Mouse (Mus musculus) cerebellum, postnatal 10 days (tissue): ENCODE results near the gene Ncf1.

Experiments used
- DNase-seq, 2 experiments: peaks; one replicate each; pipeline ENCODE4 v3.0.0; 2021; ENCODE audit warnings: mixed read lengths in 2 of 2

The Ncf1 gene

GRCm38 (mm10) chr5:134206721-134207120 is 22.7 kb downstream of the Ncf1 start:
- no peak for DNase-seq

DNA sequence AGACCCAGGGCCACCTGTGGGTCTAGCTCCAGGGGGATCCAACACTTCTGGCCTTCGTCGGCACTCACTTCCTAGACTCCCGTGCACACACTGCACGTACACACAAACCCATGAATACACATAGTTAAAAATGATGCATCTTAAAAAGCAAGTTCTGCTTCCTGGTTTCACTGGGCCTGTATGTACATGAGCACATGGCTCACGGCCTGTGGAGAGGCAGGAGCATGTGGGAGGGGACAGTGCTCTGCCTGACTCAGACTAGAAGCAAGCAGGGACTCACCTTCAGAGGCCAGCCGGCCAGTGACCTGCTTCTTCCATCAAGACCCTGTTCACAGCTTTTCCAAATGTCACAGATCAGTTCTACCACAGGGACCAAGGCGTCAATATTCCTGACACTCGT is 35.8 kb downstream of the Ncf1 start:
- DNase-seq = no peak

DNA sequence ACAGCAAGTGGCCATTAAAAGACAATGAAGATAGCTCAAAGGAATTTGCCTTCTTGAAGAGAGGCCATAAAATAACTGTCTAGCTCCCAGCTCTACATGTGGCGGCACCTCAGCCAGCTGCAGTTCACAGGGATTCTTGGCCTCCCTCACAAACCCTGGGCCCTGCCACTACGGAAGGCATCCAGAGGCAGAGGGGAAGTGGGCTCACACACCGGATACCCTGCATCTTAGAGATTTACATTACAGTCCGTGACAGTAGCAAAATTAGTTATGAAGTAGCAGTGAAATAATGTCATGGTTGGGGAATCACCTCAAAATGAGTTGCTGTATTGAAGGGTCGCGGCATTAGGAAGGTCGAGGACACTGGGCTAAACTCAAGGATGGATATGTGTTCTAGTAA is 40.9 kb downstream of the Ncf1 start:
- DNase-seq = no peak

DNA sequence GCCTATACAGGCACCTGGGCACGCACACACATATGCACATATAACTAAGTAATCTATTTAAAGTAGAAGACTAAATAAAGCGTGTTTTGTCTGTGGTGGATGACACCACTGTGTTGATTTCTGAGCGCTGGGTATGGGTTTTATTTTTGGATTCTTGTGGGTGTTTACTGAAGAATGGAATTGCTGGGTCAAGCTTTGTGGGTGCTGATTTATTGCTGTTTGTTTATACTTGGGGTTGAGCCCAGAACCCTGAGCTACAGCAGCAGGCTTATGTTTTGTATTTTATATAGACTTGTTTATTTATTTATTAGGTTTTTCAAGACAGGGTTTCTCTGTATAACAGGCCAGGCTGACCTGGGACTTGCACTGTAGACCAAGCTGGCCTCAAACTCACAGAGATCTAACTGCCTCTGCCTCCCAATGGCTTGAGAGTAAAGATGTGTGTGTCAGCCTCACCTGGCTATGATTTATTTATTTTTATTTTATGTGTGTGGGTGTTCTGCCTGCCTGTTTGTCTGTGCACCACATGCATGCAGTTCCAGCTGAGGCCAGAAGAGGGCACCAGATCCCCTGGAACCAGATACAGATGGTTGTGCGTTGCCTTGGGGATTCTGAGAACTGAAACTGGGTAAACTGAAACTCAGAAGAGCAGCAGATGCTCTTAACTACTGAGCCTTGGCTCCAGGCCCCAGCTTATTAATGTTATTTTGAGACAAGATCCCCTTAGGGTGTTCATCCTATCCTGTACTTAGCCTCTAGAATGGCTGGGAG is 42.3 kb downstream of the Ncf1 start:
- peak; percentile 68 to 81 for DNase-seq

- DNase-seq = no peak
Measured at GRCm38 (mm10) chr5:134186059-134186458, 43.4 kb downstream of the Ncf1 start.

DNA sequence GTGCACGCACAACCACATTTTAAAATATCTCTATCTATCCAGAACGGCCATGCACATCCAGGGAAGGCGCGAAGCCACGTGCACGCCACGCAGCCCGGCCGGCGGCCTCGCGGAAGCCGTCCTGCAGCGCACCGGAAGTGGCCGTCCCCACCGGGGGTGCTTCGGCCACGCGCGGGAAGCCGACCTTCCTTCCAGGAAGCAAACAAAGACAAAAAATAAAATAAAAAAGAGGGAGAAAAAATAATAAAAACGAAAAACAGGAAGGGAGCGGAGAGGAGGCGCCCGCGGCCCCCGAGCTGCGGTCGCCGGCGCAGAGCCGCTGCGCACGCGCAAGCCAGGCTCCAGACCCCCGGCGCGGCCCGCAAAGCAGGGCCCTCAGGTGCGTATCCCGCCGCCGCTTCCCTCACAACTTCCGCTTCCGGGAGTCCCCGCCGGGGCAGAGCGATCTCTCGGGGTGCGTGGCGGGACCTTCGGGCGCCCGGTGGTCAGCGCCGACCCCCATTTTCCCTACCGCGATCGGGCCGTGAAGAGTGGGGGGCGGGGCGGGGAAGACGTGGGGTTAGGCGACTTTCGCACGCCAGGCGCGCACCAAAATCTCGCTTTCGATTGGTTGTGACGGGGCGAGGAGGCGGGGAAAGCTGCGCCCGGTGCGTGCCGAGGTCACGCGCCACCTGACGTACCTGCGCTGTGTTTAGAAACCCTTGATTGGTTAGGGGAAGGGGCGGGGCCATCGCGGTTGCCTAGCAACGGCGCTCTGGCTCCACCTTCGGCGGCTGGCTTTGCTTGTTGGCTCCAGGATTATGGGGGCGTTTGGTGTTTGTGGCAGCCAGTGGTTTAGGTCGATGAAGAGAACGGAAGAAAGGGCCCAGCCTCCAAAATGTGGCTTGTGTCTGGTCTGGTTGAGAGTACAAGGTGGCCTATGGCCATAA is 45.3 kb downstream of the Ncf1 start, which contains the start of gene Gtf2ird2:
Gene Gtf2ird2 (plus strand): TSS at position 140 of the 929 bp plus-strand sequence.
- peak; percentile 100 for DNase-seq

DNA sequence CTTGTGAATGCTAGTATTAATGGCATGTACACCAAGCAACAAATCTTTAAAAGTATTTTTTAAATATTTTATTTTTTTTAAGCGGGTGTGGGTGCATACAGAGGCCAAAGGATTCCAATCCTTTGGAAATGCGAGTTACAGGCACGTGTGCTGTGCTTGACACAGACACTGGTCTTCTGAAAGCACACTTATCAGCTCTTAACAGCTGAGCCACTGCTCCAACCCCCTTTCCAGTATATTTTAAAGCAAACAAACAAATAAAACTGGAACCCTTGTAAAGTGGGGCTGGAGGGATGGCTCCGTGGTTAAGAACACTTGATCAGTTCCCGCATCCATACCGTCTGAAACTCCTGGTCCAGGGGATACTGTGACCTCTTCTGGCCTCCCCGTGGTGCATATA is 46.3 kb downstream of the Ncf1 start:
- no peak for DNase-seq

- peak in 1 of 2 experiments; percentile 37 for DNase-seq
Measured at GRCm38 (mm10) chr5:134182735-134183134, 46.7 kb downstream of the Ncf1 start.

GRCm38 (mm10) chr5:134182172-134182571 is 47.3 kb downstream of the Ncf1 start:
- DNase-seq = no peak

GRCm38 (mm10) chr5:134179871-134180270 is 49.6 kb downstream of the Ncf1 start:
- peak; percentile 87 to 90 for DNase-seq

- DNase-seq = no peak
Measured at GRCm38 (mm10) chr5:134178536-134178935, 50.9 kb downstream of the Ncf1 start.

- peak; percentile 89 to 91 for DNase-seq
Measured at GRCm38 (mm10) chr5:134176169-134176881, 53.1 kb downstream of the Ncf1 start, which contains the start of gene Rcc1l. Rcc1l (minus strand) TSS chr5:134176774.

DNA sequence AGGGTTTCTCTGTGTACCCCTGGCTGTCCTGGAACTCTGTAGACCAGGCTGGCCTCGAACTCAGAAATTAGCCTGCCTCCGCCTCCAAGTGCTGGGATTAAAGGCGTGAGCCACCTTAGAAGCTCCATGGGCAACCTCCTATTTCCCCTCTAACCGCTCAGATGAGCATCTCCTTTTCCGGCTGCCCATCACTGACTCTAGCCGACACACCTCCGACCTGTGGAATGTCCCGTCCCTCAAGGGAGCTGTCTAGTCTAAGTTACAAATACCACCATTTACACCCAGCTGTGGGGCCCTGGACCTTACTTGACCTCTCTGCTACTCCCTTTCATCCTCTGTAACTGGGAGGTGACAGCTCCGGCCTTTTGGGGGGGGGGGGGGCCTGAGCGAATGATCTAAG is 53.7 kb downstream of the Ncf1 start:
- peak in 1 of 2 experiments; percentile 26 for DNase-seq

DNA sequence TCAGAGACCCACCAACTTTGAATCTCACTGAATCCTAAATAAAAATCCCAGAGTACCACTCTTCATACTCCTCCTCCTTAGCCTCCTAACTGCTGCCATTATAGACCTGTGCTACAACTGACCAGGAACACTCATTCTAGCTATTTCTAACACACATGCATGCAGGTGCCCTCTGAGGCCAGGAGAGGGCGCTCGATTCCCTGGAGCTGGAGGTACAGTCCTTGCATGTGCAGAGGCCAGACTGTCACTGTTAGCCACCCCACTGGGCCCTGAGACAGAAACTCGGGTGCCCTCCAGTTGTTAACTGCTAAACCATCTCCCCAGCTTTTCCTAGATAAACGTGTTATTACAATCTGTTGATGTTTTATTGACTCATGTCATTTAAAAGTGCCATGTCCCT is 56.2 kb downstream of the Ncf1 start:
- peak; percentile 44 to 63 for DNase-seq

DNA sequence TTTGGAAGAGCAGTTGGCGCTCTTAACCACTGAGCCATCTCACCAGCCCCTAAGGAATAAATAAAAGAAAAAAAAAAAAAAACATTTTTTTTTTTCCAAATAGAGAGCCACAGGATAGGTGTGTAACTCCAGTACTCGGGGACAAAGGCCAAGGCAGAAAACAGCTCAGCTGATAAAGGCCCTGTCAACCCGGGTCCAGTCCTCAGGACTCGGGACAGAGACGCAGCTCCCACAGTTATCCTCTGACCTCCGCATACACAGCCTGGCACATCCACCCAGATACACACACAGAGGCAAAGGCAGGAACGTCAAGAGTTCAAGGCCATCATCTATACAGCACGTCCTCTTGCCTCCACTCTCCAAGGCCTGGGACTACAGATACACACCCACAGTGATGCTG is 59.3 kb downstream of the Ncf1 start:
- no peak for DNase-seq
